Mouse (Mus musculus): ENCODE results near the gene Smarca2.

The Smarca2 gene

DNA sequence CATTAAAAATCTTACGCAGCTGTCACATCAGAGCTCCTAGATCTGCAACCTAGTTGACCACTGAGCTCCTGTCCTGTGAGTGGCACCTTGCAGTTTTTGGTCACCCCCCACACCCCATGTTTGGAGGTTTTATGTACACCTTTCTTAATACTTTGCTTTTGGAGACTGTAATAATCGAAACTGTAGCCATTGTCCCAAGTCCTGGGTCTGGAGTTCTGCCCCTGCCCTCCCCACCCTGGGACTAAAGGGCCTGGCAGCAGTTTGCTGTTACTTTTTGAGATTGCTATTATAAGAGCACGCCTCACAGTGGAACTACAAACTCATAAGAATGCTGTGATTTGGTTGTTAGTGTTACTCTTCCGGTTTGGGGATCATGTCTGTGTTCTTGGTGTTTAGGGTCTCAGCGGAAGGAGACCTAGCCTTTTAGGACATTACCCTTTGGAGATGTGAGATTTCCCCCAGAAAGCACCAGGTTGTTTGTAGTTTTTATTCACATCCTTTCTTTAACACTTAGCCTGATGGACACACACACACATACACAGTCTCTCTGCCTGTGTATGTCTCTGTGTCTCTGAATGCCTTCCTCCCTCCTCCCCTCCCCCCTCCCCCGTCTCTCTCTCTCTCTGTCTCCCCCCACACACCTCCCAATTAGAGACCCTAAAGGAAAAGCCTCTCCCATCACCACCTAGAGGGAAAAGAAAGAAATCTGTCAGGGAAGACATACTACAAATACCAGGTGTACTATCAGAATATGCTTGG, 142.0 kb downstream of the Smarca2 start:
- in situ Hi-C loops (cut with MboI, MseI), result no loop called here

DNA sequence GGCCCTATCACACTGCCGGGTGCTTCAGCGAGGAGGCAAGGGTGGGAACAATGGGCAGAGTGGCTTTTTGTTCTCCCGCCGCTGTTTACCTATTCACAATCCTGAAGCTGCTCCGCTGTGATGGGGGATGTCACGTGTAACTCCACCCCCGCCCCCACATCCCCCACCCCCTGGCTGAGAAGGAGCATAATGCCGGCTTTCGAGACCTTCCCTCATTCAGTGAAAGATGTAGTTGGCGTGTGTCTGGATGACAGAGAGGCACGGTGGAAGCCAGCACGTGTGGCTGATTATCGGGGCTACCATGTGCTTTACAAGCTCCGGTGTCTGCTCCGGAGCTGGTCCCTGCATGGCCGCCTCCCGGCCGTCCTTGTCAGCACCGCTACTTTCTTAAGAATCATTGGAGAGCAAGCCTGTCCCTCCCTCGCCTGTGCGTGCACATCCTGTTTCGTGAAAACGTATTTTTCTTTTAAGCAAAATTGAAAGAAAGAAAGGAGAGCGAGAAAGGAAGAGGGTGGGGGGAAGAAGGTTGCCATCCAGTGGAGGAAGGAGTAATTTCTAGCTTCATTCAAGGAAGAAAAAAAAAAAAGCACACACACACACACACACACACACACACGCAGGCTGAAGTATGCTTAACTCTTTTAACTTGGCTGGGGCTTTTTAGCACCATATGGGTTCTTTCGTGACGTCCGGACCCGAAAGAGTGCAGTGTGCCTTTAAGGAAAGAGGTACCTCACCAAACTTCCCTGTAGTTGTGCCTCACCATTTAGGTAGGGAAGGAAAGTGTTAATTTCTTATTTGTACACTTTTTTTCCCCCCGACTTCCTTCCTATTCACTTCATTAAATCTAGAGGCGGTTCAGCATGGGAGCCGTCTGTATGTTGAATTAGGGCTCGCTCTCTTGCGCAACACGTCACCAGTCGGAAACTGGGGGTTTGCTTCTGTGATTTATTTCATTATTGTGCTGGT, 143.0 kb downstream of the Smarca2 start:
- in situ Hi-C loops (cut with MboI, MseI), result no loop called here

DNA sequence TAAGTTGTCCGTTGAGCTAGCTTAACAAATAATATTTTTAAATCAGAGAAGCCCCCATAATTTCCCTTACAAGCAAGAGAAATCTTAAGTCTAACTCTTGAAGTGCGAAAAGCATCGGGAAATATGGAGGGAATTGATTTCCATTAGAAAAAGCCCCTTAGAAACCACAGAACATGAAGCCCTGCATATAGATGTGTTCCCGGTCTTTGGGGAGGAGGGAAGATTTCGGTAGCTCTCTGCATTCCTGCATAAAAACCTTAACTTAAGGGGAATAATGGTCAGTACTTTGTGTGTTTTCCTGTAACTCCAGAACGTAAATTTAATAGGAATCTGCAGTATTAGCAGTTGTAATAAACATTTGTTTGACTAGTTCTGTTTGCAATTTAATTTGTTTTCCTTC, 143.8 kb downstream of the Smarca2 start:
- in situ Hi-C loops (cut with MboI, MseI), result no loop called here

DNA sequence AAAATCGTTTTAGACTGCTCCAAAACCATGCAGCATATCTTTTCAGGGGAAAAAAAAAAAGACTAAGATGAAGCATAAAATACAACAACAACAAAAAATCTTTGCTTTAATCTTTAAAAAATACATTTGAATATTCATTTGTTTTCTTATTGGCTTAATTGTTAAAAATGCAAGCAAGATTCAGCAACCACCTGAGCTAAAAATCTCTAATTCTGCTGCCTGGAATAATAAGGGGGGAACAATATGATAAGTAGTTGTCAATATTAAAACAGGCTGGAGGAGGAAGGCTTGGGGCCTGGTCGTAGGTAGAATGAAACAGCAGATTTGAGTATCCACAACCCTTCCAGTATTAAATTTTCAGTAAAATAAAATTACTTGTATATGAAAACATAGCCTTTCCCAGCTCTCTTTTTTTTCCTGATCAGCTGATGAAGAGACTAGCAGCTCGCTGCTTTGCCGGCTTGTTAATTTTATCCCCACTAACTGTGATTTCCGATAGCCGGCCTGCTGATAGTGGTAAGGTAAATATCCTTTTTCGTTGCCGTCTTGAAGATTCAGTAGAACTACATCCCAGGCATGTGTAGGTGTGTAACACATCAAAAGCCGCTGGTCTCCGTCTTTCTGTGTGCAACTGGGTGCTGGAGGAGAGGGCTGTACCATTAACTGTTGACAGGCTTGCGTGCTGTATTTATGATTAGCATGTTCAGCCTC, 144.7 kb downstream of the Smarca2 start:
- in situ Hi-C loops (cut with MboI, MseI), result no loop called here

GRCm38 (mm10) chr19:26752611-26753163, 147.8 kb downstream of the Smarca2 start:
- in situ Hi-C loops (cut with MboI, MseI), result no loop called here

GRCm38 (mm10) chr19:26753266-26753872, 148.5 kb downstream of the Smarca2 start:
- in situ Hi-C loops (cut with MboI, MseI), result no loop called here

DNA sequence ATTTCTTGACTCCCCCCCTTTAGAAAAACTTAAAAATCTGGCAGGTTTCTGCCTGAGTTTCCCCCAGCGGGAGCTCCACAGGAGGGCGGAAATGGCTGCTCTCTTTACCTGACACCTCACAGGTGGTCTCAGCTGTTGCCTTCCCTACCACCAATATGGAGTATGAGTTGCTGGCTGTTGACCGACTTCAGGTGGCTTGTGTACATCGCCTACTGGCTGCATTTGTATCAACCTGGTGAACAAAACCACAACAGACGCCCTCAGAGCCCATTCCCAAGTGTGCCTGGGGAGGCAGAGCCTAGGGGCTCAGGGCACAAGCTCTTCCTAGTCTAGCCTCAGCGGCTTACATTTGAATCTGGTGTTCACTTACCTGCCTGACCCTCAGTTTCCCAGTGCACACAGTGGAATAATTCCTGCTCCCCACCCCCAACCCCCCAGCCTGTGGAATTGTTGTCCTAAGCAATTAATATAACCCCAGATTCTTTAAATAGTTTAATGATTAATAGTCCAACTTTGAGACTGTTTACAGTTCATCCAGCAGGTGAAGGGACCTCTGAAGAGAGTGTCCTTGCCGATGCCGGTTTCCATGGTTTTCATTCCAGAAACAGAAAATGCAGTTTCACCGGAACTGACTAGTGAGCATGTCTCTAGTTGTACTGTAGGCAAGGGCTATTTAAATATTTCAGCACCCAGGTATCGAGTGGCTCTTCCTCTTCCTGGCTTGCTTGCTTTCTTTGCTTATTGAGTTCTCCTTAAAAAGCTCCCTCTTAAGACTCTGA, 149.4 kb downstream of the Smarca2 start:
- in situ Hi-C loops (cut with MboI, MseI), result no loop called here

GRCm38 (mm10) chr19:26755991-26756390, 151.1 kb downstream of the Smarca2 start:
- in situ Hi-C loops (cut with MboI, MseI), result no loop called here

- in situ Hi-C loops (cut with MboI, MseI), result no loop called here
Measured at GRCm38 (mm10) chr19:26756399-26756798, 151.5 kb downstream of the Smarca2 start.

DNA sequence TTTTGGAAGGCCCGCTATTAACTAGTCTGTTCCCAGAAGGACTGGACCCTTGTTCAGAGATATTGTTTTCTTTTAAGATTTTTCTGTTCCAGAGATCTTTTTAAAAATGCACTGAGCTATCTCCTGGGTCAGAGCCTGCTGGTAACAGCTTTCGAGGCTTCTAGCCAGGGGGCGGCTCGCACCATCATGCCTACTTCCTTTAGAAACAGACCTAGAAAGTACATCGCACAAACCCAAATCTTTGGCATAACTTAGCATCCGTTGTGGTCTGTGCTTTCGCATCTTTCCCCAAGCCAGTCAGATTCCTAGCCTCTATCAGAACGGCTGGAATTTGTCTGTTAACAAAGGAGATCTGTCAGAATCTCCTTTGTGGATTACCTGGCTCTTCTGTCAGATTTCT, 153.3 kb downstream of the Smarca2 start:
- in situ Hi-C loops (cut with MboI, MseI), result no loop called here

- in situ Hi-C loops (cut with MboI, MseI), result no loop called here
Measured at GRCm38 (mm10) chr19:26758620-26759019, 153.8 kb downstream of the Smarca2 start.

DNA sequence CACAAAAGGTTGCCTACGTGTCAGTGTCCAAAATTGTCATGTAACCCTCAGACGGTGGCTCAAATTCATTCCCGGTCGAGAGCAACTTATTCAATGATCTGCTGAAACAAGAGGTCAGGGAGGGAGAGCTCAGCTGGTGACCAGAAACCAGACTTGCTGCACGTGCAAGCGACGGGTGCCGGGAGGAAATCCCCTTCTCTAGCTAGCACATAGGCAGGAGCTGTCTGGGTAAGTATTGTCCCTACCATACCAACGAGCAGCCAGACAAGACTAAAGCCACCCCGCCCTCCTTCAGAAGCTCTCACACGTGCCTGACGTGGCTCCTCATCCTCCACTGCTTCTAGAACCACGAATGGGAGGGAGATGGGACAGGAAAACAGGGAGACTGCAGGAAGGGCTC, 154.4 kb downstream of the Smarca2 start:
- in situ Hi-C loops (cut with MboI, MseI), result no loop called here

- in situ Hi-C loops (cut with MboI, MseI), result no loop called here
Measured at GRCm38 (mm10) chr19:26761257-26761656, 156.4 kb downstream of the Smarca2 start.

DNA sequence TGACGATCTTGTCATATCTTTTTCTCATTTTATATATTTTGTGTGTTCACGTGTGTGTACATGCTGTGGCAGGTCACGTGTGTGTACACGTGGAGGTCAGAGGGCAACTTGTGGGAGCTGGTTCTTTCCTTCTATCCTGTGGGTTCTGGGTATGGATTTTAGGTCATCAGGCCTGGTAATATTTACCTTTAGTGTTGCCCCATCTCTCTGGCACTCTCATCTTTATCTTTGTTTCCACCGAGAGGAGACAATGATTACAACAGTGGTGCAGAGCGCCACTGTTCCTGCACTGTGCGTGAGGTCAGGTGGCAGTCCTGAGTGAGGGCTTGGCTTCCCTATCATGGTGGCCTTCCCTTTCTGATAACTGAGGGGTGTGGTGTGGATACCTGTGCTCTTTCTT, 160.6 kb downstream of the Smarca2 start:
- in situ Hi-C loops (cut with MboI, MseI), result no loop called here

GRCm38 (mm10) chr19:26767454-26767853, 162.6 kb downstream of the Smarca2 start:
- in situ Hi-C loops (cut with MboI, MseI), result no loop called here

GRCm38 (mm10) chr19:26767941-26768340, 163.1 kb downstream of the Smarca2 start:
- in situ Hi-C loops (cut with MboI, MseI), result no loop called here

- in situ Hi-C loops (cut with MboI, MseI), result no loop called here
Measured at GRCm38 (mm10) chr19:26768846-26769245, 164.0 kb downstream of the Smarca2 start.

GRCm38 (mm10) chr19:26769609-26770500, 165.0 kb downstream of the Smarca2 start:
- in situ Hi-C loops (cut with MboI, MseI), result no loop called here

- in situ Hi-C loops (cut with MboI, MseI), result no loop called here
Measured at GRCm38 (mm10) chr19:26770592-26770991, 165.7 kb downstream of the Smarca2 start.
